ENCODE assay signal across 17 mouse cellular contexts in genomic region chr11:113093895-113094445, GRCm38 (mm10).
"Had no signal": no experiment of that assay in that cellular context is flagged by ENCODE, and none has a peak within 500 bp of the region (broad histone marks: within the 10 kb centered on the region; RNA-seq: fewer than 3 reads in every experiment).

No protein-coding gene starts in this region.

- DNase-seq: lung, adult 18-20 months; lung, embryonic 14.5 days; lung, postnatal 10 days; lung, postnatal 4 days; midbrain, embryonic 14.5 days; retina, postnatal 1 day; right cerebral cortex, postnatal 14 days; spleen, adult 18-20 months; thymus, adult 18-20 months; thymus, postnatal 14 days; thymus, postnatal 36 days had no signal

- H3K36me3 ChIP-seq: midbrain, embryonic 10.5 days; midbrain, embryonic 12.5 days; neural tube, embryonic 12.5 days had no signal

- H3K9ac ChIP-seq: liver, embryonic 14.5 days; lung, embryonic 14.5 days; midbrain, embryonic 12.5 days; neural tube, embryonic 12.5 days had no signal

- H3K27me3 ChIP-seq: midbrain, embryonic 12.5 days; neural tube, embryonic 12.5 days had no signal

- ATAC-seq: midbrain, embryonic 16.5 days had no signal

- H3K4me3 ChIP-seq: midbrain, embryonic 10.5 days; midbrain, embryonic 12.5 days; myocyte; neural tube, embryonic 12.5 days had no signal

- H3K27ac ChIP-seq: liver, embryonic 14.5 days; midbrain, embryonic 10.5 days; midbrain, embryonic 12.5 days; neural tube, embryonic 12.5 days had no signal

- H3K9me3 ChIP-seq: midbrain, embryonic 10.5 days; midbrain, embryonic 12.5 days; neural tube, embryonic 12.5 days had no signal

- H3K4me2 ChIP-seq: lung, embryonic 14.5 days; midbrain, embryonic 12.5 days; neural tube, embryonic 12.5 days had no signal
